Mouse (Mus musculus): Measurements from ENCODE around the gene Coq9. TPM values are rescaled to one million over a fixed set of nuclear protein-coding genes. Genes with fewer than 3 reads are reported as not detected.
"Not testable (repeated sequence)": the region's sequence is repeated elsewhere in the genome, so short reads cannot be mapped to it uniquely, and the experiment has no call there.

Coq9 gene
- total and polyA plus RNA-seq, 2 experiments = 148 to 280 TPM

DNA sequence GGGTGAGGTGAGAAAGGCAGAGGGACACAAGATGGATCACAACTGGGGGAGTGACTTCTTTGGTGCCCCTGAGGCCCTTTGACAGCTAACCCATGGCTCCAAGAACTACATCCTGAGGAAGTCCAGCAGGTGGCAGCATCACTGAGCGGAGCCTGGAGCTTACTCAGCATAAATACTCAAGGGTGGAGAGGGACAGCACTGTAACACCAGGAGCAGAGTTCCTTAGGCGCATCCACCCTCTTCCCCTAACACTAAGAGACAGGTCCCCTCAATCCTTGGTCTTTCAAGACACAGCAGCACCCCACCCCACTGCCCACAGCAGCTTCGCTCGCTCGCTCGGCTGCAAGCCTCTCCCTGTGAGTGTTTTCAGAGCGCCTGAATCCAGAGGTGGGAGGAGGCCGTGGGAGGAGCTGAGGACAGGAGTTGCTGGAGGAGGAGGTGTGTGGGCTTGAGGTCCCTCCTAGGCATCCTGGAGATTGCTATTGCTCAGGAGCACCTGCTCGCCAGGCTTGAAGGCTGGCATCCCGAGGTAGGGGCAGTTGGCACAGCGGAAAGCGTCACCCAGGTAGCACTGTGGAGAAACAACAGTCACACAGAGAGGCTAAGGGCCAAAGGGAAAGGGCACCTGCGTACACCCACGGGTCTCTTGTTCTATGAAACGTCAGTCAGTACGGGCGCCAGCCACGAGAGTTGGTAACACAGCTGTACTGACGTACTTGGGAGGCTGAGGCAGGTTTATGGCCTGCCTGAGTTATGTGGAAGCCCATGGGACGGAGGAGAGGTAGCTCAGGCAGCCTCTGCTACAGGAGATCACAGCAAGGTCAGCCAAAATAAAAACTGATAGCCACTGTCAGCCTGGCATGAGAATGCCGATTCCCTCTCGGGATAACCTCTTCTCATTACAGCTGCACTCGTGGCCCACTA, 15.2 kb upstream of the Coq9 start:
- Histone ChIP-seq H3K4me3 (ENCODE audit: insufficient read depth, low read depth, low read length) (no peak overlapping the region), H3K4me1 (ENCODE audit: control insufficient read depth, insufficient read depth, low read length) (peaks cover 4% of the 10 kb centered on the region; the same call in 1 of the 2 replicates), H3K79me2 (ENCODE audit: control insufficient read depth, insufficient read depth, low read length) (no peaks in the 10 kb centered on the region), H3K9ac (ENCODE audit: low read depth, low read length) (no peak overlapping the region), H3K27me3 (ENCODE audit: control insufficient read depth, insufficient read depth, low read length) (no peaks in the 10 kb centered on the region), H3K36me3 (ENCODE audit: control insufficient read depth, insufficient read depth, low read length) (peaks cover 38% of the 10 kb centered on the region), H3K27ac (replicated peaks; ENCODE audit: insufficient read depth, low read depth, low read length) (no peak overlapping the region)
- 89% methylated on average over 23 of the region's 23 CpGs for WGBS
- TF ChIP-seq CTCF (IDR thresholded peaks at IDR 0.05; ENCODE audit: low read depth, low read length) = peak; percentile 78
- no peak for TF ChIP-seq POLR2A (IDR thresholded peaks at IDR 0.05; ENCODE audit: extremely low read depth, insufficient read depth, low read length)
- DNase-seq (ENCODE audit: extremely low read depth, low read depth, low spot score) = peak; percentile 54

DNA sequence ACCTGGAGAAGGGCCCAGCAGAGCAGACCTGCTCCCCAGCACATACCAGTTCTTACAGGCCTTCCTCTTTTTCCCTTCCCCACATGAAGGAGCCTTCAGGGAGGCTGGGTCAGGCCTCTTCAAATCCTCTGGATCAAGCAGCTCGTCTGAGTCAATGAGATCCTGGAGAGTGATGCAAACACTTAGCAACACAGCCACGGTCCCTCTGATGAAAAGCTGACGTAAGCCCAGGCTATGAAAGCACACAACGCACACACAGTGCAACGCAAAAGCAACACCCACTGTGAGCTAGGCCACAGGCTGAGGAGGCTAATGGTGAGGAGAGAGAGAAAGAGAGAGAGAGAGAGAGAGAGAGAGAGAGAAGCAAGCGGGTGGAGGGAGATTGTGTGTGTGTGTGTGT, 13.0 kb upstream of the Coq9 start:
- H3K27ac ChIP-seq (replicated peaks; ENCODE audit: insufficient read depth, low read depth, low read length) = no peak overlapping the region
- WGBS = 86% methylated on average over 6 of the region's 6 CpGs
- no peak overlapping the region for H3K4me3 ChIP-seq (ENCODE audit: insufficient read depth, low read depth, low read length)
- H3K9ac ChIP-seq (ENCODE audit: low read depth, low read length) = no peak overlapping the region
- DNase-seq (ENCODE audit: extremely low read depth, low read depth, low spot score) = no peak
- H3K79me2 ChIP-seq (ENCODE audit: control insufficient read depth, insufficient read depth, low read length) = no peaks in the 10 kb centered on the region
- TF ChIP-seq CTCF (IDR thresholded peaks at IDR 0.05; ENCODE audit: low read depth, low read length) (no peak), POLR2A (IDR thresholded peaks at IDR 0.05; ENCODE audit: extremely low read depth, insufficient read depth, low read length) (no peak)
- 0 out of 2 replicates have a peak, but pooled peaks cover under 1% of the 10 kb centered on the region for H3K4me1 ChIP-seq (ENCODE audit: control insufficient read depth, insufficient read depth, low read length)
- peaks cover 51% of the 10 kb centered on the region for H3K36me3 ChIP-seq (ENCODE audit: control insufficient read depth, insufficient read depth, low read length)
- H3K27me3 ChIP-seq (ENCODE audit: control insufficient read depth, insufficient read depth, low read length) = no peaks in the 10 kb centered on the region

DNA sequence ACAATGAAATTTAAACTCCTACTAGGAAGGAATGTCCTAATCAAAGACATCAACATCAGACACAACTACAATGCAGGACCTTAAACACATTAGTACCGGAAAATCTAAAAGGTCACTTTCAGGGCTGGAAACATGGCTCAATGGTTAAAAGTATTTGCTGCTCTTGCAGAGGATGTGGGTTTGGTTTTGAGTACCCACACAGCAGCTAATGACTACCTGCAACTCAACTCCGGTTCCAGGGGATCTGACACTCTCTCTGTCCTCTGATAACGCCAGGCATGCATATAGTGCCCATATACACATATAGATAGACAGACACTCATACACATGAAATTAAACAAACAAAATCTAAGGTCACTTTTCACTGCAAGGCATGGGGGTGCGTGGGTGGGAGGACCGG, 11.9 kb upstream of the Coq9 start:
- Histone ChIP-seq H3K36me3 (ENCODE audit: control insufficient read depth, insufficient read depth, low read length) (peaks cover 54% of the 10 kb centered on the region), H3K79me2 (ENCODE audit: control insufficient read depth, insufficient read depth, low read length) (no peaks in the 10 kb centered on the region), H3K4me3 (ENCODE audit: insufficient read depth, low read depth, low read length) (no peak overlapping the region), H3K9ac (ENCODE audit: low read depth, low read length) (no peak overlapping the region), H3K27ac (replicated peaks; ENCODE audit: insufficient read depth, low read depth, low read length) (no peak overlapping the region), H3K27me3 (ENCODE audit: control insufficient read depth, insufficient read depth, low read length) (no peaks in the 10 kb centered on the region), H3K4me1 (ENCODE audit: control insufficient read depth, insufficient read depth, low read length) (no peaks in the 10 kb centered on the region)
- TF ChIP-seq POLR2A (IDR thresholded peaks at IDR 0.05; ENCODE audit: extremely low read depth, insufficient read depth, low read length) = no peak
- TF ChIP-seq CTCF (IDR thresholded peaks at IDR 0.05; ENCODE audit: low read depth, low read length) = no peak
- 95% methylated on average over 5 of the region's 5 CpGs for WGBS
- no peak for DNase-seq (ENCODE audit: extremely low read depth, low read depth, low spot score)

DNA sequence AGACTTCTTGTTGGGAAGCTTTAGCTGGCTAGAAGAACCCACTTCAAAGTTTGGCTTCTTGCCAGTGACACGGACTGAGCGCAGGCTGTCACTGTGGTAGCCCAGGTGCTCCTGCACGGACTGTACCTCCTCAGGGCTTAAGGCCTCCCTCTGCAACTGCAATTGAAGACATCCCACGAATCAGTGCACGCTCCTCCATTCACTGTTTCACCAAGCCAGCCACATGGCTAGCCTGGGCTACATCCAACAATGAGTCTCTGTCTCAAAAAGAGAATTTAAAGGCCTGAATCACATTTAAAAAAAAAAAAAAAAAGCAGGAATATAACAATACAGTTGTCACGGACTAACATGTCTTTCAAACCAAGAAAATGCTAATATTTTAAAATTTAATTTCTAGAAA, 9.8 kb upstream of the Coq9 start:
- Histone ChIP-seq H3K27me3 (ENCODE audit: control insufficient read depth, insufficient read depth, low read length) (no peaks in the 10 kb centered on the region), H3K79me2 (ENCODE audit: control insufficient read depth, insufficient read depth, low read length) (peaks cover 6% of the 10 kb centered on the region; the same call in 1 of the 2 replicates), H3K9ac (ENCODE audit: low read depth, low read length) (no peak overlapping the region), H3K27ac (replicated peaks; ENCODE audit: insufficient read depth, low read depth, low read length) (no peak overlapping the region), H3K4me3 (ENCODE audit: insufficient read depth, low read depth, low read length) (no peak overlapping the region), H3K4me1 (ENCODE audit: control insufficient read depth, insufficient read depth, low read length) (no peaks in the 10 kb centered on the region; the same call in 1 of the 2 replicates), H3K36me3 (ENCODE audit: control insufficient read depth, insufficient read depth, low read length) (peaks cover 57% of the 10 kb centered on the region)
- no peak for TF ChIP-seq POLR2A (IDR thresholded peaks at IDR 0.05; ENCODE audit: extremely low read depth, insufficient read depth, low read length)
- TF ChIP-seq CTCF (IDR thresholded peaks at IDR 0.05; ENCODE audit: low read depth, low read length) = no peak
- WGBS = 86% methylated on average over 6 of the region's 6 CpGs
- no peak for DNase-seq (ENCODE audit: extremely low read depth, low read depth, low spot score)

DNA sequence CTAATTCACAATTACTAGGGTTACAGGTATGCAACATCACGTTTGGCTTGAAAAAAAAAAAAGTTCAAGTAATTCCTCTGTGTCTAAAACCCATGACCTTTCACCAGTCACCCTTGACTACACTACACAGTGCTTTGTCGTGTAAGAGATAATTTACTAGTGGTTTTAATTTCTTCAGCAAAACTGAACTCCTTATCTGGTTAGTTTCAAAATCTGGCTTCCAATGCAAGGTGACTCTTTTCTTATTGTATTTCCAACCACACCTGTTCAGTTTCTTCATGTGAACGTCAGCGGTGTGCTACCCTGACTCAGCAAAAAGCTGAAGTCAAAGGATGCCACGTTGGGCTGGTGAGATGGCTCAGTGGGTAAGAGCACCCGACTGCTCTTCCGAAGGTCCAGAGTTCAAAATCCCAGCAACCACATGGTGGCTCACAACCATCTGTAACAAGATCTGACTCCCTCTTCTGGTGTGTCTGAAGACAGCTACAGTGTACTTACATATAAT, 4.2 kb upstream of the Coq9 start:
- H3K9ac ChIP-seq (ENCODE audit: low read depth, low read length); H3K4me3 ChIP-seq (ENCODE audit: insufficient read depth, low read depth, low read length); H3K27ac ChIP-seq (replicated peaks; ENCODE audit: insufficient read depth, low read depth, low read length); H3K27me3 ChIP-seq (ENCODE audit: control insufficient read depth, insufficient read depth, low read length): not testable (repeated sequence)
- peak; percentile 57 for DNase-seq (ENCODE audit: extremely low read depth, low read depth, low spot score)
- H3K4me1 ChIP-seq (ENCODE audit: control insufficient read depth, insufficient read depth, low read length) = peaks cover 13% of the 10 kb centered on the region
- H3K79me2 ChIP-seq (ENCODE audit: control insufficient read depth, insufficient read depth, low read length) = peaks cover 18% of the 10 kb centered on the region; the same call in 1 of the 2 replicates
- H3K36me3 ChIP-seq (ENCODE audit: control insufficient read depth, insufficient read depth, low read length) = peaks cover 20% of the 10 kb centered on the region
- WGBS = 19% methylated on average over 7 of the region's 7 CpGs

DNA sequence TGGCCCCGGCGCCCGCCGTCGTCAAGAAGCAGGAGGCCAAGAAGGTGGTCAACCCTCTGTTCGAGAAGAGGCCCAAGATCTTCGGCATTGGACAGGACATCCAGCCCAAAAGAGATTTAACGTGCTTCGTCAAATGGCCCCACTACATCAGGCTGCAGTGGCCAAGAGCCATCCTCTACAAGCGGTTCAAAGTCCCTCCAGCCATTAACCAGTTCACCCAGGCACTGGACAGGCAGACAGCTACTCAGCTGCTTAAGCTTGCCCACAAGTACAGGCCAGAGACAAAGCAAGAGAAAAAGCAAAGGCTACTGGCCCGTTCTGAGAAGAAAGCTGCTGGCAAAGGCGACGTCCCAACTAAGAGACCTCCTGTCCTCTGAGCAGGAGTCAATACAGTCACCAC, 2.4 kb upstream of the Coq9 start:
- not testable (repeated sequence) for H3K4me3 ChIP-seq (ENCODE audit: insufficient read depth, low read depth, low read length); H3K27me3 ChIP-seq (ENCODE audit: control insufficient read depth, insufficient read depth, low read length)
- DNase-seq (ENCODE audit: extremely low read depth, low read depth, low spot score) = peak; percentile 77
- Histone ChIP-seq H3K4me1 (ENCODE audit: control insufficient read depth, insufficient read depth, low read length) (peaks cover 13% of the 10 kb centered on the region), H3K36me3 (ENCODE audit: control insufficient read depth, insufficient read depth, low read length) (peaks cover 12% of the 10 kb centered on the region), H3K27ac (replicated peaks; ENCODE audit: insufficient read depth, low read depth, low read length) (peak overlapping the region; percentile 70), H3K79me2 (ENCODE audit: control insufficient read depth, insufficient read depth, low read length) (peaks cover 18% of the 10 kb centered on the region; the same call in 1 of the 2 replicates), H3K9ac (ENCODE audit: low read depth, low read length) (peak overlapping the region; percentile 20)
- WGBS = 67% methylated on average over 13 of the region's 13 CpGs
